Mouse (Mus musculus) heart, embryonic 13.5 days (tissue): ENCODE results near the gene Gm15013. TPM values are rescaled to one million over a fixed set of nuclear protein-coding genes. Genes with fewer than 3 reads are reported as not detected.

Experiments
- polyA plus RNA-seq: library from polyadenylated mRNA; unstranded; fragments of >200 nt; fragmentation: Nextera tagmentation; extraction: Ambion mirVana; gene quantifications from 2 replicates; pipeline ENCODE4 v1.2.1, GENCODE M21; 2015

Gm15013 gene
- polyA plus RNA-seq, 1 experiment from 2014 or later: 0.32 TPM

Other genes with a start within 250 kb of the Gm15013 start
- gene D330045A20Rik, start 234.1 kb downstream of the Gm15013 start, polyA plus RNA-seq: 1.0 and 1.4 TPM in 2 replicates
- 25.2 and 29.9 TPM in 2 replicates for gene Rnf128, start 151.2 kb downstream of the Gm15013 start, polyA plus RNA-seq
- gene Tbc1d8b, start 29.5 kb downstream of the Gm15013 start, polyA plus RNA-seq: 3.0 and 3.1 TPM in 2 replicates
- gene Ripply1, start 67.9 kb upstream of the Gm15013 start, polyA plus RNA-seq: not detected in 2 replicates
- 0.25 TPM in 1 of 2 replicates, not detected in the other for gene Cldn2, start 86.3 kb upstream of the Gm15013 start, polyA plus RNA-seq
- gene Morc4, start 157.2 kb upstream of the Gm15013 start, polyA plus RNA-seq: 10.3 and 13.9 TPM in 2 replicates